9 mouse cellular contexts compared by ENCODE assay signal in the genomic region with DNA sequence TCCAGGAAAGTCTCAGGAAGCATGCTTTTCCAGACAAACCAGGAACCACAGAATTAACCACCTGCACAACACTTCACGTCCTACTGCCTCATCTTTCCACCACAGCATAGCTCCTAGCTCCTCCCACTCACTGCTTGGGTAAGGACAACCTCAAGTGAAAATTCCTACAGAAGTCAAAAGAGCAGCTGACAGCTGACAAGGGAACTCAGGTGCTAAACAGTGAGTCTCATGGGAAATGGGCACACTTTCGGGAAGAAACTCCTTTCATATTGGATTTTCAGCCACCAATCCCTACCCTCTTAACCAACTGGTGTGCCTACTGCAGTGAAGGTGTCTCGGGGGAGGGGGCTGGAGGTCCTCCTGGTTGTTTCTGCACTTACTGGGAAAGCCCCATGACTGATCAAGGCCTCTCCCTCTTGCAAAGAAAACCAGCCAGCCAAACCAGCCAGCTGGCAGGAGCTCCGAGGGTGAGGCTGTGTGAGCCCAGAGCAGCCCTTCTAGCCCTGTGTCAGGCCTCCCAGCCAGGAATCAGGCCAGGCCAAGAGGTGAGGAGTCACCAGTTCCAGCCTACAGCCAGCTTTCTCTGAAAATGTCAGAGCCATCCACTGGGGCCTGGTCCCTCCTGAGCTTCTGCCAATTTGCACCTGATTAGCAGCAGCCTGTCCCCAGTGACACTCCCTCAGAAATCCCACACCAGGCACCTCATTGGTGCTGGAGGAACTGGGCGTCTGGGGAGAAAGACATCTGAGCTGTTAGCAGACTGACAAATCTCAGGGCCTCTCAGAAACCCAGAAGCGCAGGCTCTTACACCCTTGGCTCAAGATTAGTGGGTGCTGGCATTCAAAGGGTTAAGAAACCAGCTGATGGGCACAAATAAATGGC. TPM values are rescaled to one million over a fixed set of nuclear protein-coding genes. Genes with fewer than 3 reads are reported as not detected.
DNase-seq lines count a peak whose midpoint lies in the region; ATAC-seq and TF ChIP-seq lines count a peak whose summit lies in the region.
"Had no signal": no experiment of that assay in that cellular context is flagged by ENCODE, and none has a peak within 500 bp of the region (broad histone marks: within the 10 kb centered on the region; RNA-seq: fewer than 3 reads in every experiment).

No protein-coding gene starts in this region.

- no peaks in the 10 kb centered on the region for H3K27me3 ChIP-seq in forebrain, postnatal 0 days (ENCODE audit: insufficient read depth, low read length)
- H3K27me3 ChIP-seq in forebrain, embryonic 12.5 days = no peaks in the 10 kb centered on the region
- H3K27me3 ChIP-seq in C2C12 (ENCODE audit: control insufficient read depth, insufficient read depth, insufficient read length) = no peaks in the 10 kb centered on the region
- H3K27me3 ChIP-seq in heart, embryonic 11.5 days (ENCODE audit: control insufficient read depth, insufficient read depth, low read length) = no peaks in the 10 kb centered on the region
- H3K27me3 ChIP-seq in intestine, embryonic 15.5 days (replicated peaks) = no peaks in the 10 kb centered on the region
- H3K27me3 ChIP-seq in midbrain, embryonic 11.5 days (ENCODE audit: control insufficient read depth, insufficient read depth, low read length) = no peaks in the 10 kb centered on the region

- no peak for TF ChIP-seq CTCF in forebrain, postnatal 0 days (IDR thresholded peaks at IDR 0.05; ENCODE audit: low read depth)
- no peak for TF ChIP-seq CTCF in C2C12 (IDR thresholded peaks at IDR 0.05; ENCODE audit: control insufficient read depth, insufficient read depth, insufficient read length)

- H3K4me2 ChIP-seq in forebrain, postnatal 0 days (ENCODE audit: low read depth) = no peak overlapping the region
- H3K4me2 ChIP-seq in forebrain, embryonic 12.5 days = no peak overlapping the region
- H3K4me2 ChIP-seq in heart, embryonic 11.5 days = no peak overlapping the region
- H3K4me2 ChIP-seq in intestine, embryonic 15.5 days (replicated peaks) = no peak overlapping the region
- H3K4me2 ChIP-seq in midbrain, embryonic 11.5 days = no peak overlapping the region

- peak overlapping the region; percentile 21; the same call in 1 of the 2 replicates for H3K27ac ChIP-seq in forebrain, postnatal 0 days (ENCODE audit: low read depth, low read length)
- H3K27ac ChIP-seq in forebrain, embryonic 12.5 days = no peak overlapping the region
- H3K27ac ChIP-seq in heart, embryonic 11.5 days (ENCODE audit: low read depth, low read length) = peak overlapping the region; percentile 2
- H3K27ac ChIP-seq in intestine, embryonic 15.5 days = no peak overlapping the region
- H3K27ac ChIP-seq in midbrain, embryonic 11.5 days (ENCODE audit: low read depth, low read length) = no peak overlapping the region

- H3K79me2 ChIP-seq in C2C12 (ENCODE audit: control insufficient read depth, insufficient read depth) = no peaks in the 10 kb centered on the region

- H3K9ac ChIP-seq in forebrain, postnatal 0 days = no peak overlapping the region
- no peak overlapping the region for H3K9ac ChIP-seq in forebrain, embryonic 12.5 days
- H3K9ac ChIP-seq in heart, embryonic 11.5 days (ENCODE audit: low read depth, low read length) = no peak overlapping the region
- no peak overlapping the region for H3K9ac ChIP-seq in intestine, embryonic 15.5 days
- H3K9ac ChIP-seq in midbrain, embryonic 11.5 days (ENCODE audit: low read length) = no peak overlapping the region

- H3K79me3 ChIP-seq in C2C12 (ENCODE audit: low read depth) = no peaks in the 10 kb centered on the region

- peaks cover 4% of the 10 kb centered on the region; the same call in 1 of the 2 replicates for H3K4me1 ChIP-seq in forebrain, postnatal 0 days (ENCODE audit: insufficient read depth)
- H3K4me1 ChIP-seq in forebrain, embryonic 12.5 days = peaks cover 7% of the 10 kb centered on the region
- peaks cover 24% of the 10 kb centered on the region for H3K4me1 ChIP-seq in heart, embryonic 11.5 days (ENCODE audit: control insufficient read depth, insufficient read depth, low read length)
- H3K4me1 ChIP-seq in intestine, embryonic 15.5 days (replicated peaks) = no peaks in the 10 kb centered on the region
- H3K4me1 ChIP-seq in midbrain, embryonic 11.5 days (ENCODE audit: control insufficient read depth, insufficient read depth, low read length) = 0 out of 2 replicates have a peak, but pooled peaks cover 4% of the 10 kb centered on the region

- H3K4me3 ChIP-seq in forebrain, postnatal 0 days (ENCODE audit: low read depth, low read length) = no peak overlapping the region
- H3K4me3 ChIP-seq in forebrain, embryonic 12.5 days (replicated peaks) = no peak overlapping the region
- H3K4me3 ChIP-seq in C2C12 (ENCODE audit: insufficient read depth, poor library complexity, severe bottlenecking) = no peak overlapping the region
- no peak overlapping the region for H3K4me3 ChIP-seq in heart, embryonic 11.5 days (ENCODE audit: low read depth, low read length)
- H3K4me3 ChIP-seq in intestine, embryonic 15.5 days (replicated peaks) = no peak overlapping the region
- H3K4me3 ChIP-seq in midbrain, embryonic 11.5 days (ENCODE audit: low read depth, low read length) = no peak overlapping the region

- H3K36me3 ChIP-seq in forebrain, postnatal 0 days (ENCODE audit: insufficient read depth) = no peaks in the 10 kb centered on the region
- H3K36me3 ChIP-seq in forebrain, embryonic 12.5 days (replicated peaks) = no peaks in the 10 kb centered on the region
- H3K36me3 ChIP-seq in C2C12 (ENCODE audit: control insufficient read depth, insufficient read depth) = no peaks in the 10 kb centered on the region
- no peaks in the 10 kb centered on the region for H3K36me3 ChIP-seq in heart, embryonic 11.5 days (ENCODE audit: control insufficient read depth, insufficient read depth, low read length)
- H3K36me3 ChIP-seq in intestine, embryonic 15.5 days = no peaks in the 10 kb centered on the region
- no peaks in the 10 kb centered on the region for H3K36me3 ChIP-seq in midbrain, embryonic 11.5 days (ENCODE audit: control insufficient read depth, insufficient read depth, low read length)

- 44% methylated on average over 6 of the region's 6 CpGs for WGBS in forebrain, postnatal 0 days
- 58% methylated on average over 6 of the region's 6 CpGs for WGBS in forebrain, embryonic 12.5 days
- WGBS in heart, embryonic 11.5 days (ENCODE audit: insufficient replicate concordance) = 37% methylated on average over 6 of the region's 6 CpGs
- 53% methylated on average over 6 of the region's 6 CpGs for WGBS in intestine, embryonic 15.5 days
- WGBS in midbrain, embryonic 11.5 days = 59% methylated on average over 6 of the region's 6 CpGs

- peak; percentile 42; the same call in 1 of the 2 replicates for ATAC-seq in forebrain, postnatal 0 days
- no peak for ATAC-seq in forebrain, embryonic 12.5 days (ENCODE audit: low FRiP score)
- ATAC-seq in heart, embryonic 11.5 days (replicated peaks; ENCODE audit: insufficient number of reproducible peaks, low FRiP score, low TSS enrichment) = no peak
- ATAC-seq in intestine, embryonic 15.5 days = no peak
- no peak for ATAC-seq in midbrain, embryonic 11.5 days (ENCODE audit: low FRiP score)

- H3K9me3 ChIP-seq in forebrain, postnatal 0 days (ENCODE audit: low read length) = no peaks in the 10 kb centered on the region
- H3K9me3 ChIP-seq in forebrain, embryonic 12.5 days = no peaks in the 10 kb centered on the region
- H3K9me3 ChIP-seq in heart, embryonic 11.5 days (replicated peaks; ENCODE audit: control insufficient read depth, low read length) = no peaks in the 10 kb centered on the region
- H3K9me3 ChIP-seq in intestine, embryonic 15.5 days = no peaks in the 10 kb centered on the region
- H3K9me3 ChIP-seq in midbrain, embryonic 11.5 days (ENCODE audit: control insufficient read depth, low read length) = no peaks in the 10 kb centered on the region

- H3ac ChIP-seq in C2C12 (ENCODE audit: control insufficient read depth, insufficient read length, low read depth) = no peak overlapping the region

- DNase-seq in forebrain, postnatal 0 days = no peak
- peak; percentile 47 for DNase-seq in cerebellum, adult 9-10 months
- no peak for DNase-seq in layer of hippocampus, postnatal 25 days (ENCODE audit: extremely low spot score in 1 of 2, low spot score in 1 of 2)
- no peak for DNase-seq in midbrain, embryonic 11.5 days (ENCODE audit: low spot score, missing footprints)
- DNase-seq: kidney, postnatal 36 days had no signal

TF ChIP-seq in C2C12, 6 proteins besides CTCF, POLR2A, EP300 and RAD21:
- TF ChIP-seq CEBPB (IDR thresholded peaks at IDR 0.05; ENCODE audit: low read depth) (no peak), MYOD1 (IDR thresholded peaks at IDR 0.05; ENCODE audit: control insufficient read depth, insufficient read length, low read depth) (peak; percentile 41), MYOG (IDR thresholded peaks at IDR 0.05; ENCODE audit: control insufficient read depth, extremely low read depth, insufficient read length) (no peak)

RNA-seq across cellular contexts. Expression of gene Dgki, which starts 22.9 kb away (rescaled TPM):
- total RNA-seq in forebrain, postnatal 0 days (2014; rRNA removed) = 30.2 and 34.0 TPM in 2 replicates
- 3.3 and 5.5 TPM in 2 replicates for polyA plus RNA-seq in forebrain, postnatal 0 days (2015; fragmentation: Nextera tagmentation; extraction: Ambion mirVana)
- 4.0 and 4.1 TPM in 2 replicates for polyA plus RNA-seq in forebrain, embryonic 12.5 days (2016; fragmentation: Nextera tagmentation; extraction: Ambion mirVana)
- polyA plus RNA-seq in C2C12 (2012; fragmentation: generic; extraction: Trizol) = not detected
- polyA plus RNA-seq in heart, embryonic 11.5 days (2014; fragmentation: Nextera tagmentation; extraction: Ambion mirVana) = 1.0 and 1.1 TPM in 2 replicates
- 0.64 and 0.67 TPM in 2 replicates for polyA plus RNA-seq in intestine, embryonic 15.5 days (2015; fragmentation: Nextera tagmentation; extraction: Ambion mirVana)
- total RNA-seq in layer of hippocampus, postnatal 25 days (2021) = 10 to 100 TPM; 71.2 to 81.8 TPM
- 2.1 TPM in 2 replicates for polyA plus RNA-seq in midbrain, embryonic 11.5 days (2014; fragmentation: Nextera tagmentation; extraction: Ambion mirVana)

Comparison
In these comparisons a context has a peak if more than half of its experiments do, and no peak if none do; other contexts are left out.
1. H3K27ac ChIP-seq: peak in forebrain, postnatal 0 days (single experiment) and heart, embryonic 11.5 days (single experiment); none in forebrain, embryonic 12.5 days (single experiment), intestine, embryonic 15.5 days (single experiment) and midbrain, embryonic 11.5 days (single experiment).